Mouse (Mus musculus) E14TG2a.4 (cell line): ENCODE results near the gene Senp8.

Experiments
- CTCF ChIP-seq: conservative IDR thresholded peaks from 2 replicates; pipeline ENCODE4 v1.5.1; 2014; ENCODE audit warnings: low read length
- NANOG ChIP-seq: IDR thresholded peaks from 2 replicates; pipeline ENCODE4 v1.6.1; 2014; ENCODE audit warnings: borderline replicate concordance, low read length, mixed read lengths
- POU5F1 ChIP-seq: IDR thresholded peaks from 2 replicates; pipeline ENCODE4 v1.6.1; 2014; ENCODE audit warnings: low read length, borderline replicate concordance

GRCm38 (mm10) chr9:59691635-59692094 is 58.8 kb downstream of the Senp8 start:
- TF ChIP-seq CTCF (no peak), POU5F1 (no peak), NANOG (no peak)
